Mouse (Mus musculus) C2C12 (cell line): ENCODE measurements around the gene Rrp12.

Experiments
- CTCF ChIP-seq: IDR thresholded peaks from one replicate; pipeline ENCODE4 v1.5.1; 2011; ENCODE audit not compliant: control insufficient read depth, insufficient read depth, insufficient read length
- FOSL1 ChIP-seq: IDR thresholded peaks from one replicate; pipeline ENCODE4 v1.8.0; 2011; ENCODE audit warnings: mild to moderate bottlenecking, low read length; ENCODE audit not compliant: poor library complexity, insufficient read depth, severe bottlenecking
- MAX ChIP-seq: IDR thresholded peaks from one replicate; pipeline ENCODE4 v1.6.1; 2011; ENCODE audit warnings: mild to moderate bottlenecking, control low read depth
- MYOD1 ChIP-seq: IDR thresholded peaks from one replicate; pipeline ENCODE4 v1.6.1; 2011; ENCODE audit warnings: low read depth; ENCODE audit not compliant: control insufficient read depth, insufficient read length
- MYOG ChIP-seq: IDR thresholded peaks from one replicate; pipeline ENCODE4 v1.6.1; 2011; ENCODE audit not compliant: control insufficient read depth, insufficient read length; ENCODE audit errors: extremely low read depth

DNA sequence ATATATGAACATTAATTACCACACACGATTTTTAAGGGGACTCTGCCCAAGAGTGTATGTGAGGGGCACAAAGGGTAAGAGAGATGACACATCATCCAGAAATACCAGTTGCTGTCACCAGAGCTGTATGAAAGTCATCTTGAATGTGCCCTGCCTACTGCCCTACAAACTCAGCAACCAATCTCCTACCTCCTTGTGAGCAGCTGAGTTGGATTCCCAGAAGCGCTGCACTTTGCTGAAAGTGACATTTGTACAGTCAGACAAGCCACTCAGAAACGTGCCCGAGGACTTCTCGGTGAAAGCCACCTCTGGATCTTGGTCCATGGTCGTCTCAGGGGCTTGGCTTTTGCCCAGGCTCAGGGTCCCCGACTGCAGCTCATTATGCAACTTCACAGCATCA, 1.0 kb downstream of the Rrp12 start:
- TF ChIP-seq CTCF, result no peak
- no peak for TF ChIP-seq MYOD1
- no peak for TF ChIP-seq MYOG
- TF ChIP-seq MAX, result no peak
- TF ChIP-seq FOSL1, result no peak
